In the genomic region with DNA sequence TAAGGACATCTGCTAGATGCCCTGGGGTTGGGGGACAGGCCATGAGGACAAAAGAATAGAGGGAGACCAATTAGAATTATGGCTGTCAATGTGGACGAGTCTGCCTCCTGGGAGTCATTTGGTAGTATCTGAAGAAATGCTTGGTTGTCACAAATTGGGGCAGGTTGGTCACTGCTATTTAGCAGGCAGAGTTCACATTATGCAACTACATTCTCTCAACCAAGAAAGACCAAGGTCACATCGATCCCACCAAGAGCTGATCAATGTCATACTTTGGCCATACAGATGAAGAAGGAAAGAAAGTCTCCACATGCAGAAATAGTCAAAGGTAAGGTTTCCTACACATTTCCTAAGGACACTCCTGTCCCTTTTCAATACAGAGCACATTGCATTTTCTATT, we compare ENCODE assay signal across 29 mouse cellular contexts.
"Had no signal": no experiment of that assay in that cellular context is flagged by ENCODE, and none has a peak within 500 bp of the region (broad histone marks: within the 10 kb centered on the region; RNA-seq: fewer than 3 reads in every experiment).

No protein-coding gene starts in this region.

- DNase-seq: cerebellum, adult 2 months; cerebellum, adult 8-10 months; cerebellum, adult 9-10 months; cerebellum, adult 9-11 months; cerebellum, postnatal 10 days; cerebellum, postnatal 14 days; cerebellum, postnatal 25 days; cerebellum, postnatal 36 days; embryo, embryonic 11 days; forebrain, postnatal 0 days; gastrocnemius, adult 2 months; gastrocnemius, postnatal 10 days; gastrocnemius, postnatal 14 days; gastrocnemius, postnatal 25 days; gastrocnemius, postnatal 36 days; heart, adult 11 months; heart, adult 18-20 months; heart, adult 2 months had no signal

- ATAC-seq: forebrain, embryonic 13.5 days; forebrain, embryonic 14.5 days; forebrain, embryonic 15.5 days; forebrain, embryonic 16.5 days; forebrain, postnatal 0 days had no signal

- H3K9me3 ChIP-seq: embryonic facial prominence, embryonic 10.5 days; embryonic facial prominence, embryonic 12.5 days; embryonic facial prominence, embryonic 13.5 days; embryonic facial prominence, embryonic 15.5 days; forebrain, embryonic 12.5 days; forebrain, embryonic 13.5 days; forebrain, embryonic 15.5 days had no signal

- H3K4me2 ChIP-seq: embryonic facial prominence, embryonic 12.5 days; embryonic facial prominence, embryonic 13.5 days; embryonic facial prominence, embryonic 15.5 days; forebrain, embryonic 12.5 days; forebrain, embryonic 13.5 days; forebrain, embryonic 15.5 days had no signal

- H3K4me3 ChIP-seq: embryonic facial prominence, embryonic 10.5 days; embryonic facial prominence, embryonic 12.5 days; embryonic facial prominence, embryonic 13.5 days; embryonic facial prominence, embryonic 15.5 days; erythroblast, embryonic 14.5 days; forebrain, embryonic 10.5 days; forebrain, embryonic 12.5 days; forebrain, embryonic 13.5 days; forebrain, embryonic 15.5 days; gastrocnemius, adult 2 months; heart, adult 2 months had no signal

- H3K9ac ChIP-seq: embryonic facial prominence, embryonic 12.5 days; embryonic facial prominence, embryonic 13.5 days; embryonic facial prominence, embryonic 15.5 days; forebrain, embryonic 12.5 days; forebrain, embryonic 13.5 days; forebrain, embryonic 15.5 days; forebrain, postnatal 0 days had no signal

- H3K27me3 ChIP-seq: embryonic facial prominence, embryonic 12.5 days; embryonic facial prominence, embryonic 13.5 days; embryonic facial prominence, embryonic 15.5 days; forebrain, embryonic 12.5 days; forebrain, embryonic 13.5 days; forebrain, embryonic 15.5 days had no signal

- H3K4me1 ChIP-seq: embryonic facial prominence, embryonic 10.5 days; embryonic facial prominence, embryonic 12.5 days; embryonic facial prominence, embryonic 13.5 days; embryonic facial prominence, embryonic 15.5 days had no signal

- H3K36me3 ChIP-seq: embryonic facial prominence, embryonic 12.5 days; embryonic facial prominence, embryonic 15.5 days had no signal

- H3K27ac ChIP-seq: embryonic facial prominence, embryonic 10.5 days; embryonic facial prominence, embryonic 12.5 days; embryonic facial prominence, embryonic 13.5 days; embryonic facial prominence, embryonic 15.5 days; forebrain, embryonic 10.5 days; forebrain, embryonic 12.5 days; forebrain, embryonic 13.5 days; forebrain, embryonic 15.5 days; gastrocnemius, adult 2 months; heart, adult 2 months had no signal
